Mouse (Mus musculus) liver, adult 2 months (tissue): ENCODE results near the gene Vasp.

ENCODE experiments used
- CTCF ChIP-seq: fragments of 200-500 bp; IDR thresholded peaks from 2 replicates; pipeline ENCODE4 v1.5.1; 2011; ENCODE audit warnings: low read depth, low read length, control low read depth
- POLR2A ChIP-seq: fragments of 200-500 bp; IDR thresholded peaks from 2 replicates; pipeline ENCODE4 v1.6.1; 2011; ENCODE audit warnings: low read length, control low read depth; ENCODE audit not compliant: insufficient read depth; ENCODE audit errors: extremely low read depth

- no peak for TF ChIP-seq POLR2A
- no peak for TF ChIP-seq CTCF
Observed at GRCm38 (mm10) chr7:19246855-19247254, 24.8 kb downstream of the Vasp start.
